Mouse (Mus musculus) liver, adult 2 months (tissue): ENCODE data around the gene Cobl.

Experiments used
- CTCF ChIP-seq: fragments of 200-500 bp; IDR thresholded peaks from 2 replicates; pipeline ENCODE4 v1.5.1; 2011; ENCODE audit warnings: low read depth, low read length, control low read depth
- POLR2A ChIP-seq: fragments of 200-500 bp; IDR thresholded peaks from 2 replicates; pipeline ENCODE4 v1.6.1; 2011; ENCODE audit warnings: low read length, control low read depth; ENCODE audit not compliant: insufficient read depth; ENCODE audit errors: extremely low read depth

- no peak for TF ChIP-seq POLR2A
- no peak for TF ChIP-seq CTCF
Observed at GRCm38 (mm10) chr11:12459781-12460581, 4.8 kb downstream of the Cobl start.
